Mouse (Mus musculus): Measurements from ENCODE around the gene Srek1ip1.

The Srek1ip1 gene

DNA sequence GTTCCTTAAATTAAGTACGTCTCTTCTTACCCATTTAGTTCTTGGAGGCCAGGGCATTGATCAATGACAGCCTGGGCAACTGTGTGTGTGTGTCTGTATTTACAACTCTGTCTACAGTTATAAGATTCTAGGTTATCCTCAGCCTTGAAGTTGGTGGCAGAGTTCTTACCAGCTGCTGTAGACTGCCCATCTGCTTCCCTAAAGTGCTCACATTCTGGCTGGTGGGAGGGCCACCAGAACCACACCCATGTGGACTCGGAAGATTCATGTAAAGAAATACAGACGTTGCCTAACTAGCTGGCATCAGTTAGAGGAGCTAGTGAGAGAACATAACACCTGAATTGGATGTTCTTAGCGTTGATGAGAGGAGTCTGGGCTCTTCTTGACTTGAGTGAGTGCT, 49.7 kb downstream of the Srek1ip1 start:
- no peak for DNase-seq (ENCODE audit: low read depth, low spot score)

DNA sequence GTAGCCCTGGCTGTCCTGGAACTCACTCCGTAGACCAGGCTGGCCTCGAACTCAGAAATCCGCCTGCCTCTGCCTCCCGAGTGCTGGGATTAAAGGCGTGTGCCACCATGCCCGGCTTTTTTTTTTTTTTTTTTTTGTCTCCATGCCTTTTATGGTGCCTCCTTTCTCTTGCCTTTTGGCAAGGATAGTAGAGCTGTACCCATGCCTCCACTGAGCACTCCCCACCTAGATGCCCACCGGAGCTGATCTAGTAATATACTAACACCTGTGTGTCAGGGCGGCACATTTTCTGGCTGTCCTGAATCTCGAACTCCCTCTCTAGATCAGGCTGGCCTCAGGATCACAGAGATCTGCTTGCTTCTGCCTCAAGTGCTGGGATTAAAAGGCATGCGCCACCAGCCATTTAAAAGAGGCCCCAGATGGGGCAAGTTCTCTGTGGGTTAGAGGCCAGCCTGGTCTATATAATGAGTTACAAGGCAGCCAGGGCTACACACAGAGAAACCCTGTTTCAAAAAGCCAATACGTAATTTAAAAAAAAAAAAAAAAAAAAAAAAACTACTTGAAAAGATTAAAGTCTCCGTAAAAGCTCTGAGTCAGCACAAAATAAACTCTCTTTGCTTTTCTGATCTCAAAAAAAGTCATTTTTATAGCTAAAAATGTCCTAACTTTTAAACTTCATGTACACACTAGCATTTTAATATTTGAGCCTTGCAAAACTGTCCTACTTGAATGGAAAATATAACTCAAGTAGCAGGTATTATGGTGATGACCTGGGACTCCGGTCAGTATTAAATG, 51.2 kb downstream of the Srek1ip1 start:
- DNase-seq (ENCODE audit: low read depth, low spot score): no peak

DNA sequence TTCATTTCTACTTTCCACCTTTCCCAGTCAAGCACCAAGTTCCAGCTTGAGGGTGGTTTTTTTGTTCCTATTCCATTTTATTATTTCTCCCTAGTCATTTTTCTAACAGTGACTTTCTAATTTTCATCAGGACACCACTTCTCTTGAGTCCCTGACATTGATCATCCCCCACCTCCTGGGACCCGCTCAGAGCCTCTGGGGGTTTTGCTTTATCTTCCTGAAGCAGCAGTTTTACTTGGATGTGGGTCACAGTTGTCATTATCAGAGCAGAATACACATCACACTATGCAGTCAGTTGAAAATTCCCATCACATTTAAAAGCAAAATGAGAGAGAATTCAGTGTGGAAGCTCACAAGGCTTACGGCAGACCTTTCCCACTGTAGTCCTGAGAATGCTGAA, 61.4 kb downstream of the Srek1ip1 start:
- DNase-seq (ENCODE audit: low read depth, low spot score): no peak

DNA sequence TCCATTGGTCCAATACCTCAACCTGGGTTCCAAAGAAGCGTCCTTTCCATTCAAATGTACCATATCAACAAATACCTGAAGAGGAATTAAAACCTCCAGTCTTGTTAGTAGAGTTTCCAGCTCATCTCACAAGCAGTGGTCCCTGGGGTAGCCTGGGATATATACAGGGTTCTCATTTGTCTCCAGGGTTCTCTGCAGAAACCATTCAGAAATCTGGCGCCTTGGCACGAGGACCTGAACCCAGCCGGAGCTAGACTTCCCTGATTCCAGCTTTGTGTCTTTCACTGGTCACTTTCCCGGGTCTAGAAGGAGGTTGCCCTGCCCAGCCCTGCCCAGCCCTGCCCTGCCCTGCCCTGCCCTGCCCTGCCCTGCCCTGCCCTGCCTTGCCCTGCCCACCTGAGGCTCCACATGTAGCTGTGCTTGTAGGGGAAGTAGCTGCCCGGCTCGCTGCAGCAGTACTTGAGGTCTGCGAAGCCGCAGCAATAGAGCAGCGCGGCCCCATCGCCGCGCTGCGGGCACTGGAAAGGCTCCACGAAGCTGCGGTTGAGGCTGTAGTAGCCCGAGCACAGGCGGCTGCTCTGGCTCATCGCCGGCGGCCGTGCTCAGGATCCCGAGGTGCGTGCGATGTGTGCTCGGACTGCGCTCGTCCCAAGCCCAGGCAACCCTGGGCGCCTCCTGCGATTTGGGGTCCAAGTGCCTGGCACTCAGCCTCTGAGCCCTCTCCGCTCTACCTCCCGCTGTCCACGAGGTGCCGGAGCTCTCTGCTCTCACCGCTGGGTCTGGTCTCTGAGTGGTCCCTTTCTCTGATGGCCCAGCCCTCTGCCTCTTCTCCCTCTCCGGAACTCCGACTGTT, 71.1 kb downstream of the Srek1ip1 start, which contains the start of gene Shisal2b:
TSS of gene Shisal2b (minus strand) at position 767 of the 853 bp plus-strand sequence.
- DNase-seq (ENCODE audit: low read depth, low spot score): no peak

DNA sequence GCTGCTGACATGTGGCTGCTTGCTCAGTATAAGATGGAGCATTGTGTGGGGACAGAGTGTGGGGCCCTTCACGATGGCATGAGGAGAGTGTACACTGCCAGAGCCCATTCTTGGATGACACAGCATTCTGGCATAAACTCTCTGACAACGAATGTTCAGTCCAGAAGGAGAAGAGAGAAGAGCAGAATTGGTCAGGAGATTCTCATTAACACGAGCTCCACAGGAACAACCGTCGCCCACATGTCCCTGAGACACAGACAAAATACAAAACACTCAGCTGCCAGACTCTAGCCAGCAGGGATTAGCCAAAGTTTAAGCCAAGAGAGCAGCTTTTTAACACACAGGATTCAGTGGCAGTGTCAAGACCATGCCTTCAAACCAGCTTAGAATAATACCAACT, 74.4 kb downstream of the Srek1ip1 start:
- no peak for DNase-seq (ENCODE audit: low read depth, low spot score)

DNA sequence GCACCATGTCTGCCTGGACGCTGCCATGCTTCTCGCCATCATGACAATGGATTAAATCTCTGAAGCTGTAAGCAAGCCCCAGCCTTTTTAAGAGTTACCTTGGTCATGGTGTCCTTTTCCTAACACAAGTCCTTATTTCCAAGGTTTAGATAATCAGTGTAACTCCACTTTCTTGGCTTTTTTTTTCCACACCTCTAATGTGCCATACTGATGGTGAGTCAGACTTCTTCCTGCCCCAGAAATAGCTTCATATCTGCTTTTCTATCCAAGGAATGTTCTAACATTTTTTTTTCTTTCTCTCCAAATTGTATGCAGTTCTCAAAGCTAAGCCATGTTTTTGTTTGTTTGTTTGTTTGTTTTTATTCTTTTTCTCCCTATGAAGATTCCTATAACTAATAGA, 77.6 kb downstream of the Srek1ip1 start:
- DNase-seq (ENCODE audit: low read depth, low spot score): no peak

DNA sequence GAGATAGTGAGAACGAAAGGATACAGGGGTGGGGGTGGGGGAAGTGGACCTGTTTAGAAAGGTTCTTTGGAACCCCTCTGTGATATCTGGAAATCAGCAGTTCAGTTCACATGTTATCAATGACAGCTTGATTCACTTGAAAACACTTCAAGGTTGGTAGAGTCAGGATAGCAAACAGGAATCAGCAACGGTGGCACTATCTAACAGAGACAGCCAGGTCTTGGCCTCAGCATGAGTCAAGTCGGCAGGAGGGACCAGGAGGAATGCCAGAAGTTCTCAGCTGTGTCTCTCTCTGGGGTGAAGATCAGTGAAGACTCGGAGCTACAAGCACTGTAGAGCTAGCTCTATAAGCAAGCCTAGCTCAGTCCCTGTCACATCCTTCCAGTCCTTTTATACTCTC, 86.2 kb downstream of the Srek1ip1 start:
- no peak for DNase-seq (ENCODE audit: low read depth, low spot score)

DNA sequence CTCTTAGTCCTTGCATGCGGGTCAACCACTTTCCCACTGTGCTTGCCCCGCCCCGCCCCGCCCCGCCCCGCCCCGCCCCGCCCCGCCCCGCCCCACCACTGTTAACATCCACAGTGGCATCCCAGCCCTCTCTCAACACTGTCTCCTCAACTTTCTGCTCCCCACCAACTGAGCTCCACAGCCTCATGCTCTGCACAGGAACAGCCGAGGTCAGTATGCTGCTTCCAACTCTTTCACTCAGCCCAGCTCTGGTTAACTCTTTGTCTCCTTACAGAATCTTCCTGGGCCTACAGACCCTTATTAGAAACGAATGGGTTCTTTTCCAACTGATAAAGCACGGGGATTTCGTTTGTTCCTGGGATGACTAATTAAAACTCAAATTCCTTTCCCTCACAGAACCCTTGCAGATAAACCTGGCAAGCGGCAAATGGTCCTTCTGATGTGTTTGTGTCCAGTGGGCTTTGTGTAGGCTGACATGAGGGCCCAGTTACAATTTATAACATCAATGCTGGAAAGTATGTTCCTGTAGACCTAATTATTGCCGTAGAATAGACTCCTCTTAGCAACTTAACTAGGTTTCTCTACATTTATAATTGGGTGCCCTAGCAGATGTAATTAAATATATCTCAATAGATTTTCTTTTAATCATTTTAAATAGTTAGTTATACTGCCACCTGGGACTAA, 91.4 kb downstream of the Srek1ip1 start:
- no peak for DNase-seq (ENCODE audit: low read depth, low spot score)

DNA sequence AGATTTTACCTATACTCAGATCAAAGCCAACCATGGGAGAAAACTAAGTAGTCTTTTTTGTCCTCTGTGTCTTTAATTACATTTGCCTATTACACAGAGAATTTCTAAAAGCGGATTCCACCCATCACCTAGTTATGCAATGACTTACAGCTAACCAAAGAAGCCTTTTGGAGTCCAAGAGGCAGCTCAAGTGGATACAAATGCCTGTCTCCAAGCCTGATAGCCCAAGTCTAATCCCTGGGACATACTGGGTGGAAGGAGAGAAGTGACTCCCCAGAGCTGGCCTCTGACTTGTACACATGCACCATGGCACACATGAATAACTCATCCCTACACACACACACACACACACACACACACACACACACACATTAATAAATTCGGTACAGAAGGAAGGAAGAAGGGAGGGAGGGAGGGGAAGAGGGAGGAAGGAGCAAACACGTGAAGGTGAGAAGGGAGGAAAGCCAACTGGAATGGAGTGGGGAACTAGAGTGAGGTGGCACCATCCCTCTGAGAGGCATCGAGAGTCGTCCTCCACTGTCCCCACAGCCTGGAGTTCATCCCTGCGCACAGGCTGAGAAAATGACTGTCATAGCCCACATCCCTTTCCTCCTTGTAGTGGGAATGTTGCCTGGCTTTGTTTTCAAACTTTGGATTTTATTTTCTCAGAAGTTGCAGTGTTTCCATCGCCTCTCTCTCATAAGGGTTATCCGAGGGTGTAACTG, 94.2 kb downstream of the Srek1ip1 start:
- no peak for DNase-seq (ENCODE audit: low read depth, low spot score)

Measured in ES-CJ7 (cell line).